Mouse (Mus musculus): ENCODE results near the gene Wnt1. TPM values are rescaled to one million over a fixed set of nuclear protein-coding genes. Genes with fewer than 3 reads are reported as not detected.

Gene Wnt1
- polyA plus RNA-seq, 1 experiment from 2014 or later = 1.3 TPM

DNA sequence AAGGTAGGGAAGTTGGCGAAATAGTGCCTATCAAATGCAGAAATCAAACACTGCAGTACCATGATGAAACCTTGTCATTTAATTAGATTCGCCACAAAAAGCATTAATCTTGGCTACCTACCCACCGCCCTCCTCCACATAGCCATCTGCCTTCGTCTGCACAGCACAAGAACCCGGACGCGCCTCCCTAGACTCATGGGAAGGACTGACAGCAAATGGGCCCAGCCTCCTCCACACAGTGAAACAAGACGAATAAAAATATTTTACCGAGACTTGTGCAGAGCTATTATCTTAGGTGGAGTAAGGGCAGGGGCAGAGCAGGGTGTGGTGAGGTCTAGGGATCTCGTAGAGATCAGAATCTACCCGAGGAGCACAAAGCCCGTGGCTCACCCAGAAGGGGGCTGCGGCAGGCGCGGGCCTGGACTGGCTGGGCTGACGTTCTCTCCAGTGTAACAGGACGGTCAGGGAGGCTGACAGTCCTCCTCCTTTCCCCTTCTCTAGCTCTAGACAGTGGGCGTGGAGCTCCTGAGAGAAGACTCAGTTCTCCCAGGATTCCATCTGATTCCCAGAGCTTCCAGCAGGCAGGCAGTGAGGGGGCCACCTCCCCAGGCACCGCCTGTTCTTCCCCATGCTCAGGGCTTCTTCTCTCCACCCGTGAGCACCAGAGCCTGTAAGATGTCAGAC lies 23.2 kb downstream of the Wnt1 start:
- peaks cover 56% of the 10 kb centered on the region for H3K36me3 ChIP-seq (replicated peaks)
- peaks cover 18% of the 10 kb centered on the region for H3K4me1 ChIP-seq
- WGBS = 89% methylated on average over 20 of the region's 20 CpGs

DNA sequence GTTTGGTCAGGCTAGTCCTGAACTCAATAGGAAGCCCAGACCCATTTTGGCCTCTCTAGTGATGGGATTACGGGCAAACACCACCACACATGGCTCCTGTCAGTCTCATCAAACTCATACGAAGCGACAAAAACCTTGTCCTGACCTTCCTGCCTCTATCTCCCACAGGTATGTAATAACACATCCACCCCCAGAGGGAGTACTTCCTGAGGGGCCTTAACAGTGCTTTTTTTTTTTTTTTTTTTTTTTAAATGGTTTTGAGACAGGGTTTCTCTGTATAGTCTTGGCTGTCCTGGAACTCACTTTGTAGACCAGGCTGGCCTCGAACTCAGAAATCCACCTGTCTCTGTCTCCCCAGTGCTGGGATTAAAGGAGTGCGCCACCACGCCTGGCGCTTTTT lies 28.5 kb downstream of the Wnt1 start:
- Histone ChIP-seq H3K27me3 (ENCODE audit: poor library complexity, severe bottlenecking) (peaks cover 2% of the 10 kb centered on the region; the same call in 1 of the 2 replicates), H3K36me3 (replicated peaks) (peaks cover 62% of the 10 kb centered on the region), H3K4me3 (no peak overlapping the region), H3K27ac (no peak overlapping the region), H3K9me3 (no peaks in the 10 kb centered on the region), H3K4me1 (0 out of 2 replicates have a peak, but pooled peaks cover 2% of the 10 kb centered on the region)
- 92% methylated on average over 7 of the region's 7 CpGs for WGBS
- DNase-seq (ENCODE audit: extremely low spot score, low spot score) = no peak

More for the DNA sequence above, 23.2 kb downstream of the Wnt1 start:
- DNase-seq (ENCODE audit: extremely low spot score, low spot score) = no peak
- no peaks in the 10 kb centered on the region for H3K9me3 ChIP-seq
- peaks cover 41% of the 10 kb centered on the region for H3K27me3 ChIP-seq (ENCODE audit: poor library complexity, severe bottlenecking)
- no peak overlapping the region for H3K27ac ChIP-seq
- H3K4me3 ChIP-seq = no peak overlapping the region

DNA sequence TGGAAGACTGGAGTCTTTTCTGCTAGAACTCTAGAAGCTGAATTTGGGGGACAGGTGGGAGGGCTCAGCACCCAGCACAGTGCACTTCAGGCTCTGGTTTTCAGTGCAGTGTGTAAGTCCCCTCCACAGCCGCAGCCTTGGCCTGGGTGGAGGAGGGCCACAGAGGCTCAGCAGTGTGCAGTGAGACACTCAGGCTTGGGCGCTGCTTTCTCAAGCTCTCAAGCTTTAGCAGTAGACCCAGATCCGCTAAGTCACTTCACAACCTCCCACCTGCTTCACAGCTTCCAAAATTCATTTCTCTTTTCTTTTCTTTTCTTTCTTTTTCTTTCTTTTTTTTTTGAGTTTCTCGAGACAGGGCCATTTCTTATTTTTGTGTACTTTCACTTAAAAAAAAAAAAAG lies 31.3 kb downstream of the Wnt1 start:
- no peak overlapping the region for H3K27ac ChIP-seq

DNA sequence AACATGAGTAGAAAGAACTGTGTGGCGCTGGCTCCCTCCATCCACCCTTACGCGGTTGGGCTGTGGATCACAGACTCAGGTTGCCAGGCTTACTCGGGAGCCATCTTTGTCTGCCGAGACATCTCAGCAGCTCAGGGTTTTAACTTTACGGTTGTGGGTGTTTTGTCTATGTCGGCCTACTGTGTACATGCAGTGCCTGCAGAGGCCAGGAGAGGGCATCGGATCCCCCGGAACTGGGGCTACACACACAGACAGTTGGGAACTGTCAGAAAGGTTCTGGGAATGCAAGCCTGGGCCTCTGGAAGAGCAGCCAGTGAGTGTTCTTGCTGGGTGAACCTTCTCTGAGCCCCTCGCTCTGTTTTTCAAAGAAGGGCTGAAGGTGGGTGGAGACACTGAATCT lies 31.7 kb downstream of the Wnt1 start:
- H3K27me3 ChIP-seq (ENCODE audit: poor library complexity, severe bottlenecking) = no peaks in the 10 kb centered on the region
- 0 out of 2 replicates have a peak, but pooled peaks cover 2% of the 10 kb centered on the region for H3K4me1 ChIP-seq
- no peaks in the 10 kb centered on the region for H3K9me3 ChIP-seq
- DNase-seq (ENCODE audit: extremely low spot score, low spot score) = no peak
- H3K27ac ChIP-seq = no peak overlapping the region
- H3K36me3 ChIP-seq (replicated peaks) = peaks cover 61% of the 10 kb centered on the region
- 22% methylated on average over 10 of the region's 10 CpGs for WGBS
- no peak overlapping the region for H3K4me3 ChIP-seq

More for the DNA sequence above, 31.3 kb downstream of the Wnt1 start:
- 87% methylated on average over 4 of the region's 4 CpGs for WGBS
- Histone ChIP-seq H3K4me1 (0 out of 2 replicates have a peak, but pooled peaks cover 2% of the 10 kb centered on the region), H3K9me3 (no peaks in the 10 kb centered on the region), H3K27me3 (ENCODE audit: poor library complexity, severe bottlenecking) (no peaks in the 10 kb centered on the region), H3K4me3 (no peak overlapping the region), H3K36me3 (replicated peaks) (peaks cover 63% of the 10 kb centered on the region)
- DNase-seq (ENCODE audit: extremely low spot score, low spot score) = no peak

DNA sequence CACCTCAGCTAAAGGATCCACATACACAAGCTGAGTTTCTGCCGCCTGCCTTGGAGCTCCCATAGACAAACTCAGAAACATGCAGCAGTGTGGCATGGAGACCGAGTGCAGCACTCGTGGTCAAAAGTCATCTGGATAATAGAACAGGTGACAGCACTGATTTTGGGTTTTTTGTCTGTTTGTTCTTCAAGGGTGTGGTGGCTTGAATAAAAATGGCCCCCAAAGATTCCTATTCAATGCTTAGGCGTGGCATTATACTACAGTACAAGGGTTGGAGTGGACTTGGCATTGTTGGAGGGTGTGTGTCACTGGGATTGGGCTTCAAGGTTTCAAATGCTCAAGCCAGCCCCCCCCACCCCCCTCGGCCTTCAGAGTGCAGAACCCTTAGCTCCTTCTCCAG lies 32.5 kb downstream of the Wnt1 start:
- Histone ChIP-seq H3K4me1 (0 out of 2 replicates have a peak, but pooled peaks cover 2% of the 10 kb centered on the region), H3K36me3 (replicated peaks) (peaks cover 54% of the 10 kb centered on the region), H3K27me3 (ENCODE audit: poor library complexity, severe bottlenecking) (no peaks in the 10 kb centered on the region), H3K4me3 (no peak overlapping the region), H3K9me3 (no peaks in the 10 kb centered on the region), H3K27ac (no peak overlapping the region)
- no peak for DNase-seq (ENCODE audit: extremely low spot score, low spot score)
- 87% methylated on average over 5 of the region's 5 CpGs for WGBS

DNA sequence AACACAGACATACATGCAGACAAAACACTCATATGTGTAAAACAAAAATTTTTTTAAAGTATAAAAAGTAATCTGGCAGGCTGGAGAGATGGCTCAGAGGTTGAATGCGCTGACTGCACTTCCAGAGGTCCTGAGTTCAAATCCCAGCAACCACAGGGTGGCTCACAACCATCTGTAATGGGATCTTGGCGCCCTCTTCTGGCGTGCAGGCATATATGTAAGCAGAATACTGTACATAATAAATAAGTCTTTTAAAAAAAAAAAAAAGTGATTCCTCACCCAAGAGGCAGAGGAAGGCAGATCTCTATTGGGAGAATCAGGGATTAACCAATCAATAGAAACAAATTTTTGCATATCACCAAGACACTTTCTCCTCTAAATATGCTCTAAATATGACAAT lies 33.8 kb downstream of the Wnt1 start:
- Histone ChIP-seq H3K27me3 (ENCODE audit: poor library complexity, severe bottlenecking) (no peaks in the 10 kb centered on the region), H3K4me1 (0 out of 2 replicates have a peak, but pooled peaks cover 5% of the 10 kb centered on the region), H3K27ac (no peak overlapping the region), H3K4me3 (no peak overlapping the region), H3K9me3 (no peaks in the 10 kb centered on the region), H3K36me3 (replicated peaks) (peaks cover 60% of the 10 kb centered on the region)
- WGBS = 66% methylated on average over 3 of the region's 3 CpGs
- DNase-seq (ENCODE audit: extremely low spot score, low spot score) = no peak

DNA sequence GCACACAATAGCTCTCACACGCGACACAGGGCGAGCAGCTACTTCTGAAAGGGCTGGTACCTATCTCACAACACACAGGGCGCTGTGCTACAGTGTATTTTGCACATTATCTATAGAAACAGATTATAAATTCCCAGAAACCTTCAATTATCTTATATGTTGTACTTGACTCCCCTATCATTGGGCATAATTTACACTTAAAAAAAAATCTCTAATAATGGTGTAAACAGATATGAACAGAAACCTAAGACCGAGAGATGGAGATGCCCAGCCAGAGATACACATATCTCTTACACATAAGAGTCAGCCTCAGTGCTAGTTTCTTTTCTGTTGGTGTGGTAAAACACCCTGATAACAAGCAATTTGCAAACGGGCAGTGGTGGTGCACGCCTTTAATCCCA lies 38.0 kb downstream of the Wnt1 start:
- no peaks in the 10 kb centered on the region for H3K27me3 ChIP-seq (ENCODE audit: poor library complexity, severe bottlenecking)
- H3K4me3 ChIP-seq = no peak overlapping the region
- H3K4me1 ChIP-seq = peaks cover 31% of the 10 kb centered on the region
- H3K9me3 ChIP-seq = no peaks in the 10 kb centered on the region
- DNase-seq (ENCODE audit: extremely low spot score, low spot score) = no peak
- peaks cover 48% of the 10 kb centered on the region for H3K36me3 ChIP-seq (replicated peaks)
- 95% methylated on average over 7 of the region's 7 CpGs for WGBS
- H3K27ac ChIP-seq = no peak overlapping the region

DNA sequence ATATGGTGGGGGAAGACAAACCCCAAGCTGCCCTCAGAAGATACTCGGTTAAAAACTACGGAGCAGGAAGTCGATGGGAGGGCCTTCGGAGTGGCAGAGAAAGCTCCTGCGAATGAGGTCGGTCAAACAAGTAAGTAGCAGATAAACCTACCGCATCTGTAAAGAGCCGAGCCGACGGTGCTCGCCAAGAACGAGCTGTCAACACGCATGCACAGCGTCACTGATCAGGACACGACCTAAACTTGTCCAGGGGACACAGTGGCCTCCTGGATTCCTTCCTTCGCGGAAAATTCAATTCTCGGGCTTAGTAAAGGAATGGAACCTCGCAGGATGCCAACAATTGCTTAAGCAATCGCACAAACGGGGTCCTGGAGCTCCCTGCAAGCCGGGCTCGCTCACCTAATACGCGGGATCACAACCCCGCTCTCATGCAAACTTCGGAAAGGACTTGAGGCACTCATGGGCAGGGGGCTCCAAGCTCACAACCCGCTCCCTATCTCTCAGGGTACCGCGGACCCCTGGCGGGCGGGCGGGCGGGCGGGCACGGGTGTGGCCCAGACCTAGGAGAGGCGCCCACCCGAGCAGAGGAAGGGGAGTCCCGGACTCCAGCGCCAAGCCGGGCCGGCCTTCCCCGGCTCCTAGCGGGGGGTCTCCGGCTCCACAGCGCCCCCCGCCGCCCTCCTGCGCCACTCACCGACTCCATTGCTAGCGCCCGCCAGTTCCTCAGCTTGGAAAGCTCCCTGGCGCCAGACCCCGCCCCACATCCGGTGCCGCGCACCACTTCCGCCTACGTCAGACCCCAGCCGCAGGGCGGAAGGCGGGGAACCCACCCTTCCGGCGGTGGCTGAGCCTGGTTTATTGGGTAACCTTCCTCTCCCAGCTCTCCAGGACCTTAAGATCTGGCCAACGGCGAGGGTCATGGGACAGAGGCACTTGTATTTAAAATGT lies 41.4 kb downstream of the Wnt1 start, which contains the start of gene Prkag1:
Gene Prkag1, minus strand, starts transcription at position 786 of the 948 bp plus-strand sequence.
- Histone ChIP-seq H3K36me3 (replicated peaks) (peaks cover 52% of the 10 kb centered on the region), H3K4me1 (peaks cover 35% of the 10 kb centered on the region), H3K27me3 (ENCODE audit: poor library complexity, severe bottlenecking) (no peaks in the 10 kb centered on the region), H3K27ac (peak within 1 kb of the TSS; percentile 92), H3K9me3 (no peaks in the 10 kb centered on the region), H3K4me3 (peak within 1 kb of the TSS; percentile 85)
- under 1% methylated on average over 66 of the region's 66 CpGs for WGBS
- peak; percentile 99 for DNase-seq (ENCODE audit: extremely low spot score, low spot score)

DNA sequence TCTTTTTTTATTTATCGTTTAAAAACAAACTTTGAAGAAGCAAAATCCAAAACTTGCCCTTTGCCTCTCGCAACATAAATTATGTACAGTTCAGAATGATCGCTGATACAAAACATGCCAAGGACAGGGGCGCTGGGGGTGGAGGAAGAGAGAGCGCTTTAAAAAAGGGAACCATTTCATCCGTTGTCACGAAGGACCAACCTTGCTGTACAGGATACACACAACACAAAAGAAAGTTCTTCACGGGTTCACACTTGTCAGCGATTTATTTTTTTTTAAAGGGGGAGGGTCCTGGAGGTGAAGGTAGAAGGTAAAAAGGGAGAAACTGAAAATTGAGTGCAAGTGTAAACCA lies 42.0 kb downstream of the Wnt1 start:
- H3K4me1 ChIP-seq = peaks cover 35% of the 10 kb centered on the region
- H3K4me3 ChIP-seq = peak overlapping the region; percentile 85
- peak overlapping the region; percentile 92 for H3K27ac ChIP-seq
- WGBS = 21% methylated on average over 9 of the region's 9 CpGs
- DNase-seq (ENCODE audit: extremely low spot score, low spot score) = no peak
- peaks cover 59% of the 10 kb centered on the region for H3K36me3 ChIP-seq (replicated peaks)
- no peaks in the 10 kb centered on the region for H3K27me3 ChIP-seq (ENCODE audit: poor library complexity, severe bottlenecking)
- no peaks in the 10 kb centered on the region for H3K9me3 ChIP-seq

DNA sequence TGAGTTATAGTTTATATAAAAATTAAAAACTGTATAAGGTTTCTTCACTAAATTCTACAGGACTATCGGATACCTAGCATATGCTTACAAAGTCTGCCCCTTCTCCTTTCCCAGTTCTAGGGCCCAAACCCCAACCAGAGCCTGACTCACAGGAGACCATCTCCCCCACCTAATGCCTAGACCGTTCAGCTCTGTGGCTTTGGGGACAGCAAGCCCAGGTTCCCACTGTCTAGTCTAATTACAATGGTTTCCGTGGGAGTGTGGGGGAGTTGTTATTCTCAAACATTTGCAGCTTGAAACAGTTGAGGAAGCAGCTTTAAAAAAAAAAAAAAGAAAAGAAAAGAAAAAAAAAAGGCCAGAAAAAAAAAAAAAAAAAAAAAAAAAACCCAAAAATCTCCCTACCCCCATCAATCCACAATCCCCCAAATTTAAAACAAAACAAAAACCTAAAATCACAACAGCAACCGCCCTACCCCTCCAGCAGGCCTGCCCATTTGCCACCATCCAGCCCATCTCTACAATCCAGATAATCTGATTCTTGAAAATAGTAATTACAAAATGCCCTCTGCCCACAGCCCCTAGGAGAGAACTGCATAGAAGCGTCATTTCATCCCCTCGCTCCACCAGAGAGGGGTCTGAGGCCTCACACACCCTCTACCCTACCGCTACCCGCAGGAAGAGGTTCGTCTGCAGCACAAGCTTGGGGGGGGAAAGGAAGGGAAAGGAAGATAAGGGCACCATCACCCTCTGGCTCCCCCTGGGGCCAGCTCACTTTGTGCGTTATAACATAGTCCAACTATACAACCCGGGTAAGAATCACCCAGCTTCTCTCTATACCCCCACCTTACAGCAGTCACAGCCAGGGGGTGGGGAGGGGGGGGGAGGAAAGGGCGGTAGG lies 42.8 kb downstream of the Wnt1 start:
- no peak overlapping the region for H3K27ac ChIP-seq
- DNase-seq (ENCODE audit: extremely low spot score, low spot score) = no peak
- H3K36me3 ChIP-seq (replicated peaks) = peaks cover 66% of the 10 kb centered on the region
- peak overlapping the region; percentile 85; the same call in 1 of the 2 replicates for H3K4me3 ChIP-seq
- WGBS = 74% methylated on average over 12 of the region's 12 CpGs
- no peaks in the 10 kb centered on the region for H3K27me3 ChIP-seq (ENCODE audit: poor library complexity, severe bottlenecking)
- no peaks in the 10 kb centered on the region for H3K9me3 ChIP-seq
- H3K4me1 ChIP-seq = peaks cover 35% of the 10 kb centered on the region

DNA sequence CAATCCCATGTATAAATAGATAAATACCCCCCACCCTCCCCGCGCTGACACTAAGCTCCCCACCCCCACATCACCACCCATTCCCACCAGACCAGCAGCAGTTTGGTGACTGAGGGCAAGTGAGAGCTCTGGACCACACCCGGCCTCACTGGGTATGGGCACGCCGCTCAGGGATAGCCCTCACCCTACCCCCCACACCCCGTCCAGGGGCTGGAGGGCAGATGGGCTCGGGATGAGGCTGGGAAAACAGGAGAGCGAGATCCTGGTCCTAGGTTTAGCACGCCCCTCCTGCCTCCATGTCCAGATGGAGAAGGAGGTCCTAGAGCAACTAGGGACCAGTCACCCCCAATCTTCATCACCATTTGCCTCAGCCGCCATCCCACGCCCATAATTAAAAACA lies 43.6 kb downstream of the Wnt1 start:
- no peak overlapping the region for H3K27ac ChIP-seq
- no peaks in the 10 kb centered on the region for H3K9me3 ChIP-seq
- H3K4me1 ChIP-seq = peaks cover 32% of the 10 kb centered on the region
- H3K36me3 ChIP-seq (replicated peaks) = peaks cover 69% of the 10 kb centered on the region
- H3K27me3 ChIP-seq (ENCODE audit: poor library complexity, severe bottlenecking) = no peaks in the 10 kb centered on the region
- WGBS = 86% methylated on average over 11 of the region's 11 CpGs
- no peak overlapping the region for H3K4me3 ChIP-seq
- no peak for DNase-seq (ENCODE audit: extremely low spot score, low spot score)

DNA sequence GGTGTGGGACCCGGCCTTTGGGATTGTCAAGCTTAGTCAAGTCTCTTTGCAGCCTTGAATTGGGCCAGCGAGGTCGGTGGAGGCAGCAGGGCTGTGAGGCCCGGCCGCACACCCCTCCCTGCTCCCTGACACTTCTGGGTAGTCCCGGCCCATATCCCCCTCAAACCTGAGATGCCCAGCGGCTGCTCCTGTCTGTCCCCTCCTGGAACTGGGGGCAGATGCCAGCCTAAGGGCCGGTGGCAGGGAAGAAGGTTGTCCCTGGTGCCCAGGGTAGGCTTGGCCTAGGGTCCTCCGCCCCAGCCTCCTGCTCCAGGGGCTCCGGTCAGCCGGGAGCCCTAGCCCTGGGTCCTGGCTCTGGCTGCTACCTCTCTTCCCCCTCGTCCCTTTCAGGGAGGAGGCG lies 44.4 kb downstream of the Wnt1 start:
- no peak for DNase-seq (ENCODE audit: extremely low spot score, low spot score)
- no peak overlapping the region for H3K27ac ChIP-seq
- peaks cover 31% of the 10 kb centered on the region for H3K4me1 ChIP-seq
- H3K9me3 ChIP-seq = no peaks in the 10 kb centered on the region
- no peak overlapping the region; the same call in 1 of the 2 replicates for H3K4me3 ChIP-seq
- H3K36me3 ChIP-seq (replicated peaks) = peaks cover 74% of the 10 kb centered on the region
- no peaks in the 10 kb centered on the region for H3K27me3 ChIP-seq (ENCODE audit: poor library complexity, severe bottlenecking)
- 88% methylated on average over 13 of the region's 13 CpGs for WGBS
